Mouse (Mus musculus): Measurements from ENCODE around the gene Hoxb2. TPM values are rescaled to one million over a fixed set of nuclear protein-coding genes. Genes with fewer than 3 reads are reported as not detected.
A peak's percentile ranks its signal among the peaks of the same experiment; 100 is the strongest.

Hoxb2 gene
- polyA plus RNA-seq, 1 experiment from 2014 or later = 4.8 TPM

DNA sequence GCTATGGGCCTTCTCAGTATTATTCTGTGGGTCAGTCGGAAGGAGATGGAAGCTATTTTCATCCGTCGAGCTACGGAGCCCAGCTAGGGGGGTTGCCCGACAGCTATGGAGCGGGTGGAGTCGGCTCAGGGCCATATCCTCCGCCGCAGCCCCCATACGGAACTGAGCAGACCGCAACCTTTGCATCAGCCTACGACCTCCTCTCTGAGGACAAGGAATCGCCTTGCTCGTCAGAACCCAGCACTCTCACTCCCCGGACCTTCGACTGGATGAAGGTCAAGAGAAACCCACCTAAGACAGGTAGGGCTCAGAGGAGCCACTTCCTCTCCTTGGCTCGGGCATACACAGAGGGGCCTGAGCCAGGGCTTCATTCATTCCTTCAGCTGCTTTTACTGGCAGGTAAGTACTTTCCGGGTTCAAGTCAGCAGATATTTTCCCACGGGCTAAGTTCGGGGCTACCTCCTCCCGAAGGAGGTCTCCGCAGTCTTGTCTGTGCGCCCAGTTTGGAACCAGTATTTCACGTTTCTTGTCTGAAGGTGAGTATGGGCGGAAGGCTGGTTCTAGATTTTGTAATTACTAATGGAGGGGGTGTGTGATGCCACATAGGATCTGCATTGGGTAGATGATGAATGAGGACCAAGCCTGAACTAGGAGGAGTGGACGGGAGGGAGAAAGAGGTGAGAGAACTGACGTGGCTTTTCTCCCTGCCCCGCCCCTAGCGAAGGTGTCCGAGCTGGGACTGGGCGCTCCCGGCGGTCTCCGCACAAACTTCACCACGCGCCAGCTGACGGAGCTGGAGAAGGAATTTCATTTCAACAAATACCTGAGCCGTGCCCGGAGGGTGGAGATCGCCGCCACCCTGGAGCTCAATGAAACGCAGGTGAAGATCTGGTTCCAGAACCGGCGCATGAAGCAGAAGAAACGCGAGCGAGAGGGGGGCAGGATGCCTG lies 16.0 kb downstream of the Hoxb2 start:
- no peak for ATAC-seq (ENCODE audit: low FRiP score, low read depth)
- H3K4me3 ChIP-seq = peak overlapping the region; percentile 9; the same call in 1 of the 2 replicates

DNA sequence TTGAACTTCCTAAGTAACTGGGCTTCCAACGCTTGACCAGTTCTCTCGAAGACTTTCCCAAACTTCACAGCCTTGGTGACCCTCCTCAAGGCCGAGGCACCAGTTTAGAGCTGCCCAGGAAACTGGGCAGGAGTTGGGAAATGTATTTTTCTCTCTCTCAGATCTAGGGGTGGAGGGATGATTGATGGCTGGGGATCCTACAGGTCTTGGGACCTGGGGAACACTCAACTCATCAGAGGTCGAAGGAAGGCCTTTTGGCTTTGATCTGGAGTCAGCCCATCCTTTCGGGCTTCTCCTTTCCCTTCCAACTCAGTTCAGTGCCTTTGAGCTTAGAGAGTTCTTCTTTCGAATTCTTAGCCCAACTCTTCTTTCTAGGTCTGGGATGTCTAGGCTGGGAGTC lies 16.8 kb downstream of the Hoxb2 start:
- no peak overlapping the region for H3K27ac ChIP-seq
- H3K27me3 ChIP-seq = peaks cover 98% of the 10 kb centered on the region
- 8% methylated on average over 6 of the region's 6 CpGs for whole genome bisulfite sequencing
- H3K4me2 ChIP-seq (replicated peaks) = no peak overlapping the region
- H3K9me3 ChIP-seq = no peaks in the 10 kb centered on the region
- no peak for ATAC-seq (ENCODE audit: low FRiP score, low read depth)
- peaks cover 14% of the 10 kb centered on the region for H3K4me1 ChIP-seq
- H3K9ac ChIP-seq = no peak overlapping the region
- no peak overlapping the region for H3K4me3 ChIP-seq
- no peaks in the 10 kb centered on the region for H3K36me3 ChIP-seq

More for the DNA sequence above, 16.0 kb downstream of the Hoxb2 start:
- no peak overlapping the region for H3K27ac ChIP-seq
- no peaks in the 10 kb centered on the region for H3K36me3 ChIP-seq
- peaks cover 14% of the 10 kb centered on the region for H3K4me1 ChIP-seq
- H3K9ac ChIP-seq = no peak overlapping the region
- H3K4me2 ChIP-seq (replicated peaks) = peak overlapping the region; percentile 36
- H3K9me3 ChIP-seq = no peaks in the 10 kb centered on the region
- WGBS = under 1% methylated on average over 47 of the region's 47 CpGs
- H3K27me3 ChIP-seq = peaks cover 98% of the 10 kb centered on the region

GRCm38 (mm10) chr11:96368686-96369085 lies 18.4 kb downstream of the Hoxb2 start:
- no peak overlapping the region for H3K27ac ChIP-seq
- H3K36me3 ChIP-seq = no peaks in the 10 kb centered on the region
- H3K9ac ChIP-seq = no peak overlapping the region
- H3K9me3 ChIP-seq = no peaks in the 10 kb centered on the region
- no peak overlapping the region for H3K4me3 ChIP-seq
- WGBS = 17% methylated on average over 5 of the region's 5 CpGs
- ATAC-seq (ENCODE audit: low FRiP score, low read depth) = no peak
- no peak overlapping the region for H3K4me2 ChIP-seq (replicated peaks)
- peaks cover 100% of the 10 kb centered on the region for H3K27me3 ChIP-seq
- peaks cover 14% of the 10 kb centered on the region for H3K4me1 ChIP-seq

GRCm38 (mm10) chr11:96369140-96369539 lies 18.8 kb downstream of the Hoxb2 start:
- no peak overlapping the region for H3K4me3 ChIP-seq
- peaks cover 14% of the 10 kb centered on the region for H3K4me1 ChIP-seq
- no peak overlapping the region for H3K27ac ChIP-seq
- H3K9ac ChIP-seq = no peak overlapping the region
- H3K4me2 ChIP-seq (replicated peaks) = no peak overlapping the region
- 20% methylated on average over 7 of the region's 7 CpGs for WGBS
- H3K27me3 ChIP-seq = peaks cover 100% of the 10 kb centered on the region
- H3K9me3 ChIP-seq = no peaks in the 10 kb centered on the region
- no peaks in the 10 kb centered on the region for H3K36me3 ChIP-seq
- no peak for ATAC-seq (ENCODE audit: low FRiP score, low read depth)

GRCm38 (mm10) chr11:96371726-96372125 lies 21.4 kb downstream of the Hoxb2 start:
- H3K27ac ChIP-seq = no peak overlapping the region
- H3K4me2 ChIP-seq (replicated peaks) = no peak overlapping the region
- H3K4me3 ChIP-seq = no peak overlapping the region
- no peaks in the 10 kb centered on the region for H3K9me3 ChIP-seq
- H3K27me3 ChIP-seq = peaks cover 99% of the 10 kb centered on the region
- 0 out of 2 replicates have a peak, but pooled peaks cover 2% of the 10 kb centered on the region for H3K4me1 ChIP-seq
- no peak for ATAC-seq (ENCODE audit: low FRiP score, low read depth)
- no peak overlapping the region for H3K9ac ChIP-seq
- H3K36me3 ChIP-seq = no peaks in the 10 kb centered on the region
- WGBS = 28% methylated on average over 3 of the region's 3 CpGs

DNA sequence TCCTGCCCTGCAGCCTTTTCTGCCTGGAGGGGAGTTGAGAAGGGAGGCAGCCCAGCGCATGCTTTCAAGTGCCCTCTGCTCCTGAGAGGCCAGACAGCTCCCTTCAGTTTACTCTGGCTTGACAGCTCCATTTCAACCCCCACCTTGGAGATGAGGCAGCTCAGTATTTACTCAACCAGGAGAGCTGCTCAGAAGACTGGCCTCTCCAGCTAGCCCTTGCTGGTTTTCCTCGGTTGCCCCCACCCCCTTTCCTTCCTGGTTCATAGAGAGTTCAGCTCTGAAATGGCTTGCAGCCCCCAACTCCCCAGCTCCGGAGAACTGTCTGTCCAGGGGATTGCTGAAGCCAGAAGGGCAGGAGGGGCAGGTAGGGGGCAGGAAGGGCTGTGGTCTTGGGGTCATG lies 22.2 kb downstream of the Hoxb2 start:
- ATAC-seq (ENCODE audit: low FRiP score, low read depth) = no peak
- H3K4me2 ChIP-seq (replicated peaks) = no peak overlapping the region
- peaks cover 96% of the 10 kb centered on the region for H3K27me3 ChIP-seq
- no peak overlapping the region for H3K27ac ChIP-seq
- no peaks in the 10 kb centered on the region for H3K4me1 ChIP-seq
- no peaks in the 10 kb centered on the region for H3K9me3 ChIP-seq
- H3K9ac ChIP-seq = no peak overlapping the region
- 11% methylated on average over 3 of the region's 3 CpGs for WGBS
- H3K36me3 ChIP-seq = no peaks in the 10 kb centered on the region
- H3K4me3 ChIP-seq = no peak overlapping the region

DNA sequence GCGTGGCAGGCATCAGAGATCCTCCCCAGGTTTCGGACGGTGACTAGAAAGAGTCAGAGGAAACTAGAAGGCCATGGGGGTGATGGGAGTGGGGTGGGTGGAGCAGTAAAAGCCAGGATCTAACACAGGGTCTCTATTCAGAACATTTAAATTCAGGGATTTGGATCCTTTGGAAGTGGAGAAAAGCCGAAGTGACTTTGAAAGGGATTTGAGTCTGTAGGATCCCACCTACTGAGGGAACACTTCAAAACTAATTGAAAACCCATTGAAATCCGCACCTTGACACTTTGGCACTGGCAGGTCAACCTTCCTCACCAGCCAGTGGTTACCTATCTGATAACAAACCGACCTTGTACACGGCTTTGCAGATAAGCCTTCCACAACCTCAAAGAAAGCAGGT lies 24.5 kb downstream of the Hoxb2 start:
- H3K4me3 ChIP-seq = no peak overlapping the region
- no peak overlapping the region for H3K9ac ChIP-seq
- no peak overlapping the region for H3K27ac ChIP-seq
- H3K36me3 ChIP-seq = no peaks in the 10 kb centered on the region
- H3K4me1 ChIP-seq = no peaks in the 10 kb centered on the region
- H3K9me3 ChIP-seq = no peaks in the 10 kb centered on the region
- no peak for ATAC-seq (ENCODE audit: low FRiP score, low read depth)
- WGBS = 35% methylated on average over 7 of the region's 7 CpGs
- peaks cover 82% of the 10 kb centered on the region for H3K27me3 ChIP-seq
- H3K4me2 ChIP-seq (replicated peaks) = no peak overlapping the region

- ATAC-seq (ENCODE audit: low FRiP score, low read depth) = no peak
- Histone ChIP-seq H3K4me1 (no peaks in the 10 kb centered on the region), H3K9ac (no peak overlapping the region), H3K27ac (no peak overlapping the region), H3K36me3 (no peaks in the 10 kb centered on the region), H3K4me2 (replicated peaks) (no peak overlapping the region), H3K9me3 (no peaks in the 10 kb centered on the region), H3K27me3 (peaks cover 48% of the 10 kb centered on the region), H3K4me3 (no peak overlapping the region)
- 59% methylated on average over 5 of the region's 5 CpGs for WGBS
Measured at GRCm38 (mm10) chr11:96383381-96383780, 33.1 kb downstream of the Hoxb2 start.

DNA sequence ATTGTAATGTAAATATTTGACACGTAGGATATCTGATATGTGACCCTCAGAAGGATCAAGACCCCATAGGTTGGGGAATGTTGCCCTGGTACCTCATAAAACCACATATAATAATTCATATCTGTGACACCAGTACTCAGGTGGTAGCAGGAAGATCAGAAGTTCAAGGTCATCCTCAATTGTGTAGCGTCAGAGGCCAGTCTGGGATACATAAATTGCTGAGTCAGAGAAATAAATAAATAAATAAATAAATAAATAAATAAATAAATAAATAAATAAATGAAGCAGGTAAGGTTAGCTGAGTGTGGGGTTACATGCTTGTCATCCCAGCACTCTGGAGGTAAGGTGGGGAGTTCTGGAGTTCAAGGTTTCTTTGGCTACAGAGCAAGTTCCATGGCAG lies 37.3 kb downstream of the Hoxb2 start:
- ATAC-seq (ENCODE audit: low FRiP score, low read depth) = no peak
- Histone ChIP-seq H3K27me3 (peaks cover 27% of the 10 kb centered on the region), H3K9ac (no peak overlapping the region), H3K9me3 (no peaks in the 10 kb centered on the region), H3K4me3 (no peak overlapping the region), H3K4me1 (no peaks in the 10 kb centered on the region), H3K36me3 (no peaks in the 10 kb centered on the region), H3K4me2 (replicated peaks) (no peak overlapping the region), H3K27ac (no peak overlapping the region)
- 88% methylated on average over 2 of the region's 2 CpGs for WGBS

DNA sequence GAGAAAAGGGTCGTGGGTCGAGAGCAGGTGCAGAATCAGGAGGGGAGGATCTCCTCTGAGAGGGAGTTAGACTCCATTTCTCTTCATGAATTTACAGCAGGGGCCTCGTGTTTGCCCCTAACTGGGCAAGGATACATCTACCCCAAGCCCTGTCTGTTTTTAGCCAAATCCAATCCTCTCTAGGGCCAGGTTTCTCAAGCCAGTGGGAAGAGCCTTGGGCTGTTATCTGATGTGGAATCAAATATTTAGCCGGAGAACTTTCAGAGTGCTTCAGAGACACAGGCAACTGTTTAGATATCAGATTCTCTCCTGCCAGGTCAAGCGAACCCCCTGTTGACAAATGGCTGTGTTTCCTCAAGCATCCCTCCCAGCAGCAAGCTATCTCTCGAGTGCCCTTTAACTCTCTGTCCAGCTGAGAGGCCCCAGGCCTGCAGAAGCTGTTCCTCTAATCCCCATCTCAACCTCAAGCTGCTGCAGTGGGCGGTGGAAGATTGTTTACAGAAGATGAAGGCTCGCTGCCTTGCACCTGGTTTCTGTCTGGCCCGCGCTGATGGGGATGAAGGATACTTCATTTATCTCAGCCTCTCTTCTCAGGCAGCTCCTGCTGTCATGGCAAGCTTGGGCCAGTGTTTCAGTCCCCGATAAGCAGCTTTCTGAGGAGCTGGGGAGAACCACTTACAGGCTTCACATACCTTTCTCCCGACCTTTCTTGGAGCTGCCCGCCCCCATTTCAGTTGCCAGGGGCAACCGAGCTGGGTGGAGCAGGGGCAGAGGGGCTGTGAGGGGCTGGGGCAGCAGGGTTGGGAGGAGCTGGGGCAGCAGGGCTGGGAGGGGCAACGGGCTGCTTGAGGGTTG lies 46.7 kb downstream of the Hoxb2 start:
- ATAC-seq (ENCODE audit: low FRiP score, low read depth) = no peak
- Histone ChIP-seq H3K27me3 (peaks cover 72% of the 10 kb centered on the region), H3K36me3 (no peaks in the 10 kb centered on the region), H3K4me2 (replicated peaks) (peak overlapping the region; percentile 27), H3K9me3 (no peaks in the 10 kb centered on the region), H3K4me1 (peaks cover 13% of the 10 kb centered on the region), H3K4me3 (no peak overlapping the region), H3K27ac (no peak overlapping the region), H3K9ac (peak overlapping the region; percentile 25; the same call in 1 of the 2 replicates)
- 6% methylated on average over 15 of the region's 15 CpGs for WGBS

- Histone ChIP-seq H3K27me3 (peaks cover 81% of the 10 kb centered on the region), H3K4me3 (no peak overlapping the region), H3K9me3 (no peaks in the 10 kb centered on the region), H3K36me3 (no peaks in the 10 kb centered on the region), H3K27ac (no peak overlapping the region), H3K4me1 (peaks cover 13% of the 10 kb centered on the region), H3K4me2 (replicated peaks) (no peak overlapping the region), H3K9ac (no peak overlapping the region)
- 11% methylated on average over 7 of the region's 7 CpGs for WGBS
- ATAC-seq (ENCODE audit: low FRiP score, low read depth) = no peak
Measured at GRCm38 (mm10) chr11:96397806-96398335, 47.5 kb downstream of the Hoxb2 start.

- peaks cover 13% of the 10 kb centered on the region for H3K4me1 ChIP-seq
- no peak overlapping the region for H3K4me3 ChIP-seq
- H3K4me2 ChIP-seq (replicated peaks) = no peak overlapping the region
- H3K9ac ChIP-seq = no peak overlapping the region
- peaks cover 94% of the 10 kb centered on the region for H3K27me3 ChIP-seq
- WGBS = 9% methylated on average over 8 of the region's 8 CpGs
- no peak for ATAC-seq (ENCODE audit: low FRiP score, low read depth)
- no peaks in the 10 kb centered on the region for H3K36me3 ChIP-seq
- no peaks in the 10 kb centered on the region for H3K9me3 ChIP-seq
- no peak overlapping the region for H3K27ac ChIP-seq
Measured at GRCm38 (mm10) chr11:96399923-96400322, 49.6 kb downstream of the Hoxb2 start.
